Mouse (Mus musculus) G1E (cell line): ENCODE measurements around the gene Adam19.

ENCODE experiments used
- CTCF ChIP-seq: IDR thresholded peaks from 2 replicates; pipeline ENCODE4 v1.5.1; 2012; ENCODE audit warnings: low read depth, low read length, inconsistent platforms, mixed read lengths
- GATA1 ChIP-seq: IDR thresholded peaks from 2 replicates; pipeline ENCODE4 v1.6.1; 2012; ENCODE audit warnings: borderline replicate concordance, low read length, inconsistent platforms, mixed read lengths
- POLR2AphosphoS5 ChIP-seq: IDR thresholded peaks from 2 replicates; pipeline ENCODE4 v1.6.1; 2012; ENCODE audit warnings: low read depth, low read length, inconsistent platforms; ENCODE audit not compliant: insufficient replicate concordance

GRCm38 (mm10) chr11:46176155-46176554, 120.4 kb downstream of the Adam19 start:
- TF ChIP-seq CTCF (no peak), POLR2AphosphoS5 (no peak), GATA1 (no peak)
